Comparison of ENCODE assay signal across 10 mouse cellular contexts in the genomic region with DNA sequence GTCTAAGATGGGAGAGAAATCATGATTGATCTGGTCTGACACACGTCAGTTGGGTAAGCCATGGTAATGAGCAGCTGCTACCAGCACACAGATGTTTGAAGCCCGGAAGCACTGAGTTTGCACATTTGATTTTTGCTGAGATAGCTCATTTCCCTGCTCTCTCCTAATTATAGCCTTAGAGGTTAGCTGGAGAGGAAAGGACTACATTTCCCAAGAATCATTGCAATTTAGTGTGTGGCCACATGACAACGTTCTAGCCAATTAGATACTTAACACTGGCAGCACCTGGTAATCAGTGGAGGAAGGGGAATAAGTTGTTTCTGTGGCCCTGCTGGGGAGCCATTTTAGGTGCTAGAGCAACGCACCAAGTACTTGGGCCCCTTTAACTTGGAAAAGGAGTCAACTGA. TPM values are rescaled to one million over a fixed set of nuclear protein-coding genes. Genes with fewer than 3 reads are reported as not detected.
DNase-seq lines count a peak whose midpoint lies in the region; ATAC-seq and TF ChIP-seq lines count a peak whose summit lies in the region.
"Had no signal": no experiment of that assay in that cellular context is flagged by ENCODE, and none has a peak within 500 bp of the region (broad histone marks: within the 10 kb centered on the region; RNA-seq: fewer than 3 reads in every experiment).

No protein-coding gene starts in this region.

- TF ChIP-seq CTCF in lung, postnatal 0 days (IDR thresholded peaks at IDR 0.05), result no peak
- TF ChIP-seq CTCF in lung, adult 2 months (IDR thresholded peaks at IDR 0.05; ENCODE audit: insufficient read depth, low read length), result no peak

- no peaks in the 10 kb centered on the region for H3K27me3 ChIP-seq in lung, postnatal 0 days (replicated peaks; ENCODE audit: insufficient read depth, low read length)
- H3K27me3 ChIP-seq in kidney, embryonic 14.5 days (ENCODE audit: control insufficient read depth, insufficient read depth, low read length), result no peaks in the 10 kb centered on the region
- H3K27me3 ChIP-seq in neural tube, embryonic 15.5 days (replicated peaks), result no peaks in the 10 kb centered on the region
- H3K27me3 ChIP-seq: embryonic facial prominence, embryonic 12.5 days had no signal

- no peak overlapping the region for H3K27ac ChIP-seq in lung, postnatal 0 days (ENCODE audit: low read length)
- H3K27ac ChIP-seq in kidney, embryonic 14.5 days (ENCODE audit: low read depth, low read length), result no peak overlapping the region
- H3K27ac ChIP-seq in neural tube, embryonic 15.5 days (replicated peaks), result peak overlapping the region; percentile 70
- H3K27ac ChIP-seq: embryonic facial prominence, embryonic 12.5 days had no signal

- peak; percentile 78 for ATAC-seq in lung, postnatal 0 days
- 0 out of 2 replicates have a peak, but pooled peaks have one; percentile 13 for ATAC-seq in kidney, embryonic 14.5 days (ENCODE audit: low FRiP score, low TSS enrichment)
- peak; percentile 81 for ATAC-seq in neural tube, embryonic 15.5 days (ENCODE audit: low FRiP score)

- H3K4me3 ChIP-seq in lung, postnatal 0 days (ENCODE audit: low read depth, low read length), result no peak overlapping the region
- no peak overlapping the region for H3K4me3 ChIP-seq in lung, adult 2 months (replicated peaks; ENCODE audit: extremely low read depth, low read depth, low read length)
- no peak overlapping the region for H3K4me3 ChIP-seq in kidney, embryonic 14.5 days (ENCODE audit: low read length)
- H3K4me3 ChIP-seq in neural tube, embryonic 15.5 days (replicated peaks), result no peak overlapping the region
- H3K4me3 ChIP-seq: embryonic facial prominence, embryonic 12.5 days; megakaryocyte, embryonic 14.5 days had no signal

- DNase-seq in lung, postnatal 0 days (ENCODE audit: low spot score), result peak; percentile 82
- DNase-seq in lung, adult 2 months, result no peak
- peak; percentile 64 for DNase-seq in embryo, embryonic 11 days
- no peak for DNase-seq in cerebellum, postnatal 25 days
- DNase-seq in right cerebral cortex, postnatal 25 days, result no peak
- DNase-seq in gastrocnemius, adult 8-10 months (ENCODE audit: low spot score in 2 of 2), result no peak

- 44% methylated on average over 4 of the region's 4 CpGs for WGBS in lung, postnatal 0 days
- WGBS in lung, adult 2 months, result 49% methylated on average over 4 of the region's 4 CpGs
- 45% methylated on average over 4 of the region's 4 CpGs for WGBS in kidney, embryonic 14.5 days
- 31% methylated on average over 4 of the region's 4 CpGs for WGBS in neural tube, embryonic 15.5 days

- peaks cover 10% of the 10 kb centered on the region; the same call in 1 of the 2 replicates for H3K4me1 ChIP-seq in lung, postnatal 0 days (ENCODE audit: insufficient read depth, low read depth, low read length)
- H3K4me1 ChIP-seq in lung, adult 2 months (ENCODE audit: control insufficient read depth, insufficient read depth, low read length), result peaks cover 9% of the 10 kb centered on the region
- peaks cover 27% of the 10 kb centered on the region for H3K4me1 ChIP-seq in kidney, embryonic 14.5 days (ENCODE audit: control insufficient read depth, insufficient read depth, low read length)
- H3K4me1 ChIP-seq in neural tube, embryonic 15.5 days, result peaks cover 70% of the 10 kb centered on the region
- H3K4me1 ChIP-seq: megakaryocyte, embryonic 14.5 days had no signal

- no peaks in the 10 kb centered on the region for H3K36me3 ChIP-seq in lung, postnatal 0 days (ENCODE audit: insufficient read depth, low read length)
- no peaks in the 10 kb centered on the region for H3K36me3 ChIP-seq in kidney, embryonic 14.5 days (ENCODE audit: control insufficient read depth, insufficient read depth, low read length)
- no peaks in the 10 kb centered on the region for H3K36me3 ChIP-seq in neural tube, embryonic 15.5 days
- H3K36me3 ChIP-seq: embryonic facial prominence, embryonic 12.5 days had no signal

- no peak for TF ChIP-seq POLR2A in lung, adult 2 months (IDR thresholded peaks at IDR 0.05; ENCODE audit: borderline replicate concordance, extremely low read depth, low read depth, low read length)

- no peak overlapping the region for H3K9ac ChIP-seq in lung, postnatal 0 days (replicated peaks; ENCODE audit: low read depth)
- H3K9ac ChIP-seq in kidney, embryonic 14.5 days (ENCODE audit: low read depth, low read length), result no peak overlapping the region
- H3K9ac ChIP-seq in neural tube, embryonic 15.5 days (replicated peaks), result no peak overlapping the region
- H3K9ac ChIP-seq: embryonic facial prominence, embryonic 12.5 days had no signal

- no peak for TF ChIP-seq EP300 in lung, postnatal 0 days (IDR thresholded peaks at IDR 0.05)

- H3K9me3 ChIP-seq in lung, postnatal 0 days (ENCODE audit: low read length), result no peaks in the 10 kb centered on the region
- no peaks in the 10 kb centered on the region for H3K9me3 ChIP-seq in kidney, embryonic 14.5 days (ENCODE audit: control insufficient read depth, low read length)
- H3K9me3 ChIP-seq in neural tube, embryonic 15.5 days (replicated peaks), result no peaks in the 10 kb centered on the region
- H3K9me3 ChIP-seq: embryonic facial prominence, embryonic 12.5 days had no signal

- no peak overlapping the region for H3K4me2 ChIP-seq in lung, postnatal 0 days (replicated peaks; ENCODE audit: low read depth, low read length)
- no peak overlapping the region for H3K4me2 ChIP-seq in kidney, embryonic 14.5 days (replicated peaks; ENCODE audit: low read depth, low read length)
- peak overlapping the region; percentile 11; the same call in 1 of the 2 replicates for H3K4me2 ChIP-seq in neural tube, embryonic 15.5 days
- H3K4me2 ChIP-seq: embryonic facial prominence, embryonic 12.5 days had no signal

RNA-seq across cellular contexts. Expression of a gene that starts 26.3 kb away (rescaled TPM):
- 13.9 and 15.8 TPM in 2 replicates for polyA plus RNA-seq in lung, postnatal 0 days (2015; fragmentation: Nextera tagmentation; extraction: Ambion mirVana)
- 48.8 and 51.9 TPM in 2 replicates for polyA plus RNA-seq in lung, adult 2 months (2012; rRNA removed)
- polyA plus RNA-seq in kidney, embryonic 14.5 days (2014; fragmentation: Nextera tagmentation; extraction: Ambion mirVana), result 9.3 and 16.5 TPM in 2 replicates
- 34.3 and 38.2 TPM in 2 replicates for polyA plus RNA-seq in neural tube, embryonic 15.5 days (2015; fragmentation: Nextera tagmentation; extraction: Ambion mirVana)
- 1 to 10 TPM; 2.8 to 5.2 (median 3.9) TPM for total RNA-seq in gastrocnemius, adult 8-10 months (2022)

Comparison
In these comparisons a context has a peak if more than half of its experiments do, and no peak if none do; other contexts are left out.
1. DNase-seq: peak in lung, postnatal 0 days (single experiment) and embryo, embryonic 11 days (single experiment); none in lung, adult 2 months (single experiment), cerebellum, postnatal 25 days (0 of 2), right cerebral cortex, postnatal 25 days (single experiment) and gastrocnemius, adult 8-10 months (0 of 2).
2. ATAC-seq: peak in every context shown above with its lines; median percentile 81 in neural tube, embryonic 15.5 days; 78 in lung, postnatal 0 days; 13 in kidney, embryonic 14.5 days.